Mouse (Mus musculus): ENCODE measurements around the gene Ahdc1. TPM values are rescaled to one million over a fixed set of nuclear protein-coding genes. Genes with fewer than 3 reads are reported as not detected.

The Ahdc1 gene
- total RNA-seq, 2 experiments from 2014 or later, result 0.33 to 7.0 TPM

DNA sequence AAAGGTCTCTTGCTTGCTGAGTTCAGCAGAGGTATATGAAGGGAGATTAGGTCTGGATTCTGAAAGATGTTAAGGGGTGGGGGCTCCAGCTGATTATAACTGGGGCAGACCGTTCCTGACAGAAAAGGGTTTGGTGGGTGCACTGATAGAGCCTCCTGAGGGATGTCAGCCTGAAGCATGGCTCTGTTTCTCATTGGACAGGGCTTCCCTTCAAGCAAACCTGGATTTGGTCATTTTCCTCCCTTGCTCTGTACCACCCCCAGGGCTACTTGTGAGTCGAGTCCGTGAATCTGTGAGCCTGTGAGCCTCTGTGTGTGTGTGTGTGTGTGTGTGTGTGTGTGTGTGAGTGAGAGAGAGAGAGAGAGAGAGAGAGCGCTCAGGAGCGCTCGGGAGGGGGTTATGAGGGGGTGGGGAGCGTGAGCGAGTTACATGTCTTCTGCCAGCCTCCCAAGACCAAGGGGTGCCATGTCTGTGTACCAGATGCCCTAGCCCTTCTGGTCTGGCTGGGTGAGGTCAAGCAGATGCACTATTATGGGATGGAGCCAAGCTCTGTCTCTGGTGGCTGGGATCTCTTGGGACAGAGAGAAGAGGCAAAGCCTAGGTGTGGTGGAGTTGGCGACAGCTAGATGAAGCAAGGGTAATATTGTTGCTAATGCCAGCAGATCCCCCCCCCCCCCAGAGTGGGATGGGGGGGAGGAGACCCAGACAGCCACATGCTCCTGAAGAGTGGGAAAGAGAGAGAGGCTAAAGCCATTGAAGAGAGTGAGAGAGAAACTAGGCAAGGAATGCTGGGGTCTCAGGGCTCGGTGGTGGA is 4.0 kb downstream of the Ahdc1 start:
- no peak for ATAC-seq (replicated peaks; ENCODE audit: low FRiP score, low TSS enrichment, poor library complexity, severe bottlenecking)

GRCm38 (mm10) chr4:133015710-133016651 is 4.9 kb downstream of the Ahdc1 start:
- ATAC-seq (replicated peaks; ENCODE audit: low FRiP score, low TSS enrichment, poor library complexity, severe bottlenecking), result no peak

DNA sequence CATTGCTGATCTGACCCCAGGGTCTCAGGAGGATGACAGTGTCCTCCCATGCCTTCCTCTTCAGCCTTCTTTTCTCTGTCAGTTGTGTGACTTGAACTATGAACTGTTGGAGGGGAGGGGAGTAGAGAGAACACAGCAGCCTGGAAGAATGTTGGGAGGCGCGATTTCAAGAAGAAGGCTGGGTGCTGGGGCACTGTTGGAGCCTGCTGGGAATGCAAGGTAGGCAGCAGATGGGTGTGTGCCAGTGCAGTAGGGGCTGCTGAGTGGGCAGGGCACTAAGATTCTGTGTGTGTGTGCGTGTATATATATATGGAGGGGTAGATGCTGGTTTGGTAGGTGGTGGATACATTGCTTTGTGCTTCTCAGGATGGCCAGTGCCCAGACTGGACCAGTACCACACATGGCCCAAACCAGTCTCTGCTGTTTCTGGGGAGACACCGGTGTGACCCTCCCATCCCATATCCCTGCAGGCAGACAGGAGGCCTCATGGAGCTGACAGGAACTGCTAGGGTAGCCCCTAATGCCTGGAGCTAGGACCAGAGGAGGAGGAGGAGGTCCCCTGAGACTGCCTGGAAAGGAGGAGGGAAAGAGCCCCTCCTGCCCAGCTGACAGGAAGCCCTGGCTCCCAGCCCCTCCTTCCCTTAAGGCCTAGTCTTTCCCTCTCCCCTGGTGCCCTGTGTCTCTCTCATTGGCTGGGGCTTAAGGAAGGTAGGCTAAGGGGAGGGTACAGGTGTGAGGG is 5.8 kb downstream of the Ahdc1 start:
- no peak for ATAC-seq (replicated peaks; ENCODE audit: low FRiP score, low TSS enrichment, poor library complexity, severe bottlenecking)

DNA sequence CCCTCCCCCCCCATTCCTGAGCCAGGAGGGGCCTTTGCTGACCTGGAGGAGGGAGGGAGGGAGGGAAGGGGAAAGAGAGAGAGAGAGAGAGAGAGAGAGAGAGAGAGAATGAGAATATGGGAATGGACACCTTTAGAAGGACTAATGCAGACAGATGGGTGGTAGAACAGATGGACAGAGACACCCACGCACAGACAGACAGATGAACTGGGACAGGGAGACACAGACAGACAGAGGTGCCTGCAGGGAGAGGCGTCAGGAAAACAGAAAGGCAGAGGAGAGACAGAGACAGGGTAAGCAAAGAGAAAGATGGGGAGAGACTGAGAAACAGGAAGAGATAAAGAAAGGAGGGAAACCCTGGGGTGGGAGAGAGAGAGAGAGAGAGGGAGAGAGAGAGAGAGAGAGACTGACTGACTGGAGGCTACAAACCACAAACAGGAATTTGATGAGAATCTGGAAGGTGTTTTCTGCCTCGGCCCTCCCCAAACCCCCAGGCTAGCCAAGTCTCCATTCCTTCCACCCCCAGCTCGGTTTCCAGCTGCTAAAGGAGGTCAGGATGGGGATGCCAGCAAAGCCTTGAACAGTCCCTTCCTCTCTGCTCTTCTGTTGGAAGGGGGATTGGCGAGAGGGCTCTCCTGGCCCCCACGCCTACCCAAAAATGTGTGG is 6.7 kb downstream of the Ahdc1 start:
- no peak for ATAC-seq (replicated peaks; ENCODE audit: low FRiP score, low TSS enrichment, poor library complexity, severe bottlenecking)

DNA sequence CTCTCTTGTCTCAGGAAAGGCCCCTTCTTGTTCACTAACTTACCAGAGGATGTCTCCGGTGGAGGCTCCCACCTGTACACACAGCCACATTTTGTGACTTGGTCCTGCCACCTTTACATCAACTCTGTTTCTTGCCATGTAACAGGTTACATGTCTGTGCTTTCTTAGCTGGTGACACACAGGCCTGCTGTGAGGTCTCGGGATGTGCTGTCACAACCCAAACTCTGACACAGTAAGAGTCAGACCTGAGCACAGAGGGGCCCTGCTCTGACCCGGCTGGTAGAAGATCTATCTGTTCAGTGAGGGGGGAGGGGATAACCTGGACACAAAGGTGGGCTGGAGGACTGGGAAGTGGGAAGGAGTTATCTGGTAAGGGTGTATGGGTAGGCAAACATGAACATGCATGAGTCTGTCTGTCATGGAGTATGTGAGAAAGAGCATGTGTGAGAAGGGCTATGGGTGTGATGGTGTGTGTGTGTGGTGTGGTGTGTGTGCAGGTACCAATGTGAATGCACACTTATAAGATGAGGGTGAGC is 7.3 kb downstream of the Ahdc1 start:
- no peak for ATAC-seq (replicated peaks; ENCODE audit: low FRiP score, low TSS enrichment, poor library complexity, severe bottlenecking)

GRCm38 (mm10) chr4:133020721-133021120 is 9.7 kb downstream of the Ahdc1 start:
- no peak for ATAC-seq (replicated peaks; ENCODE audit: low FRiP score, low TSS enrichment, poor library complexity, severe bottlenecking)

- no peak for ATAC-seq (replicated peaks; ENCODE audit: low FRiP score, low TSS enrichment, poor library complexity, severe bottlenecking)
Observed at GRCm38 (mm10) chr4:133021181-133021671, 10.2 kb downstream of the Ahdc1 start.

- no peak for ATAC-seq (replicated peaks; ENCODE audit: low FRiP score, low TSS enrichment, poor library complexity, severe bottlenecking)
Observed at GRCm38 (mm10) chr4:133022217-133022616, 11.2 kb downstream of the Ahdc1 start.

- no peak for ATAC-seq (replicated peaks; ENCODE audit: low FRiP score, low TSS enrichment, poor library complexity, severe bottlenecking)
Observed at GRCm38 (mm10) chr4:133022954-133023635, 12.0 kb downstream of the Ahdc1 start.

DNA sequence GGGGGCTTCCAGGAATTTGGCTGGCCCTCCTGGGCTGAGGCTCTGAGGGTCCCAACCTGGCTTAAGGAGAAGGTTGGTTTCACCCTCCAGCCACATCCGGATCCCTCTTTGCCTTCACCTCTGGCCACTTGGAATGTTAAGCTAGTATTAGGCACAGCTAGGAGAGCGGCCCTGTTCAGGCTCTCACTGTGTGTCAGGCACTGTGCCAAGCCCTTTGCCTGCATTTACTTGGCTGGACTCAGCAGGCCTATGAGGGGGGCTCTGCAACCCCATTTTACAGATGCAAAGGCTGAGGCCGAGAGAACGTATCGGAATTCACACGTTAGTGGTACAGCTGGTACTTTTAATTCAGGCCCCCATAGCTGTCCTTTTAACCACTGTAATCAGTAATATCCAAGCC is 12.6 kb downstream of the Ahdc1 start:
- no peak for ATAC-seq (replicated peaks; ENCODE audit: low FRiP score, low TSS enrichment, poor library complexity, severe bottlenecking)

GRCm38 (mm10) chr4:133024404-133024803 is 13.3 kb downstream of the Ahdc1 start:
- no peak for ATAC-seq (replicated peaks; ENCODE audit: low FRiP score, low TSS enrichment, poor library complexity, severe bottlenecking)

- no peak for ATAC-seq (replicated peaks; ENCODE audit: low FRiP score, low TSS enrichment, poor library complexity, severe bottlenecking)
Observed at GRCm38 (mm10) chr4:133024969-133025685, 14.1 kb downstream of the Ahdc1 start.

- no peak for ATAC-seq (replicated peaks; ENCODE audit: low FRiP score, low TSS enrichment, poor library complexity, severe bottlenecking)
Observed at GRCm38 (mm10) chr4:133026272-133026671, 15.2 kb downstream of the Ahdc1 start.

DNA sequence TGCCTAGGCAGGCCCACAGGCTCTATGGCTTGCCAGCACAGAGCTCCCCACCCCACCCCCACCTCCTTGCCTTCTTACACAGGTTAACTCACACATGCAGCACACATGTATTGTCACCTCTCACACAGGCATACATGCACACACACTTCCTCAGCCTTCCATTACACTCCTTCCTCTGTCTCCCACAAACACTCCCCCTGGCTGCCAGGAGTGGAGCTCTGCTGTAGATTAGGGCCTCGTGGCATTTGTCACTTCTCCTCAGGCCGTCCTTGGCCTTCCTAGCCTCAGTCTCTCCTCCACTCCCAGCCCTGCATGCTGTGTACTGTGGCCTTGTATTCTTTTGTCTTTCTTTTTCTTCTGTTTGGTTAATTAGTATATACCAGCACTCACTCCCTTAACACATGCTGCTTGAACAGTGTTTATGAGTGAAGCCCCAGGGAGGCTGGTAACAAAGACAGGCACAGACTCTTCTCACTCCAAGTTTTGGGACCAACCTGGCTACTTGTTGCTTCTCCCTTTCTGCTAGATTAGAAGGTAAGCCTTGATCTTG is 15.8 kb downstream of the Ahdc1 start:
- ATAC-seq (replicated peaks; ENCODE audit: low FRiP score, low TSS enrichment, poor library complexity, severe bottlenecking), result no peak

- ATAC-seq (replicated peaks; ENCODE audit: low FRiP score, low TSS enrichment, poor library complexity, severe bottlenecking), result no peak
Observed at GRCm38 (mm10) chr4:133027721-133028120, 16.7 kb downstream of the Ahdc1 start.

GRCm38 (mm10) chr4:133028193-133028592 is 17.1 kb downstream of the Ahdc1 start:
- peak; percentile 60; the same call in 1 of the 2 replicates for ATAC-seq (replicated peaks; ENCODE audit: low FRiP score, low TSS enrichment, poor library complexity, severe bottlenecking)

DNA sequence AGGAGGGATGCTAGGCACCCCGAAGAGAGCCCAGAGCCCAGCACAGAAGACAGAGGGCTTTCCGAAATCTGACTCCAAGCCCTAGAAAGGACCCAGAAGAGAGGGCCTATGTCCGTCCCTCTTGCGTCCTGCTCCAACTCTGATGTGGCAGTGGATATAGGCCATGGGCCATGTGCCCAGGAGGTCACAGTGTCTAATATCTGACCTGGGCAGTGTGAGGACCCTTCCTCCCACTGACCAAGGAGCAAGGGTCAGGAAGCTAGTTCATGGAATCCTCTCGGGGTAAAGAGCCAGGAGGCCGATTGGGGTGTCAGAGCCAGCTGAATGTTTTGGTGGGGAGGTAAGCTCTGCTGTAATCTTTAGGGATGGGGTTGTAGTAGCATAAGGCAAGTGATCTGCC is 17.8 kb downstream of the Ahdc1 start:
- no peak for ATAC-seq (replicated peaks; ENCODE audit: low FRiP score, low TSS enrichment, poor library complexity, severe bottlenecking)
